In genomic region chr15:60779531-60779973, GRCm38 (mm10) we compare ENCODE assay signal across 13 mouse cellular contexts.
DNase-seq lines count a peak whose midpoint lies in the region; ATAC-seq and TF ChIP-seq lines count a peak whose summit lies in the region.
"Had no signal": no experiment of that assay in that cellular context is flagged by ENCODE, and none has a peak within 500 bp of the region (broad histone marks: within the 10 kb centered on the region; RNA-seq: fewer than 3 reads in every experiment).

No protein-coding gene starts in this region.

- H3K9ac ChIP-seq in liver, adult 2 months (ENCODE audit: low read depth, low read length) = no peak overlapping the region
- no peak overlapping the region for H3K9ac ChIP-seq in liver, embryonic 12.5 days
- no peak overlapping the region for H3K9ac ChIP-seq in intestine, embryonic 16.5 days (ENCODE audit: low read depth, low read length)
- H3K9ac ChIP-seq: embryonic facial prominence, embryonic 15.5 days; limb, embryonic 12.5 days had no signal

- TF ChIP-seq CTCF in liver, adult 2 months (IDR thresholded peaks at IDR 0.05; ENCODE audit: low read depth, low read length) = no peak

- no peak overlapping the region for H3K4me3 ChIP-seq in liver, adult 2 months (ENCODE audit: insufficient read depth, low read depth, low read length)
- no peak overlapping the region for H3K4me3 ChIP-seq in liver, embryonic 12.5 days
- no peak overlapping the region for H3K4me3 ChIP-seq in intestine, embryonic 16.5 days (ENCODE audit: low read length)
- H3K4me3 ChIP-seq: embryonic facial prominence, embryonic 15.5 days; limb, embryonic 12.5 days had no signal

- no peaks in the 10 kb centered on the region for H3K4me1 ChIP-seq in liver, adult 2 months (ENCODE audit: control insufficient read depth, insufficient read depth, low read length)
- H3K4me1 ChIP-seq in liver, embryonic 12.5 days = no peaks in the 10 kb centered on the region
- H3K4me1 ChIP-seq in intestine, embryonic 16.5 days (ENCODE audit: control insufficient read depth, insufficient read depth, low read length) = no peaks in the 10 kb centered on the region
- H3K4me1 ChIP-seq: embryonic facial prominence, embryonic 15.5 days; limb, embryonic 12.5 days had no signal

- no peaks in the 10 kb centered on the region for H3K27me3 ChIP-seq in liver, adult 2 months (ENCODE audit: control insufficient read depth, insufficient read depth, low read length)
- no peaks in the 10 kb centered on the region for H3K27me3 ChIP-seq in liver, embryonic 12.5 days (replicated peaks)
- no peaks in the 10 kb centered on the region for H3K27me3 ChIP-seq in intestine, embryonic 16.5 days (replicated peaks; ENCODE audit: control insufficient read depth, insufficient read depth, low read length)
- H3K27me3 ChIP-seq: embryonic facial prominence, embryonic 15.5 days; limb, embryonic 12.5 days had no signal

- no peak for TF ChIP-seq POLR2A in liver, adult 2 months (IDR thresholded peaks at IDR 0.05; ENCODE audit: extremely low read depth, insufficient read depth, low read length)

- 90% methylated on average over 1 of the region's 1 CpGs for WGBS in liver, adult 2 months
- 69% methylated on average over 1 of the region's 1 CpGs for WGBS in liver, embryonic 12.5 days (ENCODE audit: insufficient replicate concordance)
- 85% methylated on average over 1 of the region's 1 CpGs for WGBS in intestine, embryonic 16.5 days

- ATAC-seq in liver, embryonic 12.5 days = no peak
- ATAC-seq in common myeloid progenitor, adult 5-6 weeks (replicated peaks; ENCODE audit: low read depth, poor library complexity, severe bottlenecking) = 0 out of 2 replicates have a peak, but pooled peaks have one; percentile 25
- ATAC-seq in intestine, embryonic 16.5 days = no peak
- ATAC-seq: hindbrain, embryonic 16.5 days had no signal

- no peaks in the 10 kb centered on the region for H3K79me2 ChIP-seq in liver, adult 2 months (ENCODE audit: control insufficient read depth, insufficient read depth, low read length)

- peak; percentile 19 for DNase-seq in liver, adult 2 months (ENCODE audit: extremely low read depth, low read depth, low spot score)
- peak; percentile 8 for DNase-seq in lung, postnatal 14 days
- peak; percentile 29 for DNase-seq in yolk sac, embryonic 10.5 days (ENCODE audit: low spot score)
- no peak for DNase-seq in thymus, postnatal 4 days
- DNase-seq: cerebellum, postnatal 14 days; kidney, postnatal 14 days; layer of hippocampus, postnatal 36 days had no signal

- H3K36me3 ChIP-seq in liver, adult 2 months (ENCODE audit: control insufficient read depth, insufficient read depth, low read length) = no peaks in the 10 kb centered on the region
- no peaks in the 10 kb centered on the region for H3K36me3 ChIP-seq in liver, embryonic 12.5 days
- H3K36me3 ChIP-seq in intestine, embryonic 16.5 days (ENCODE audit: control insufficient read depth, insufficient read depth, low read length) = no peaks in the 10 kb centered on the region
- H3K36me3 ChIP-seq: embryonic facial prominence, embryonic 15.5 days; limb, embryonic 12.5 days had no signal

- H3K27ac ChIP-seq in liver, adult 2 months (replicated peaks; ENCODE audit: insufficient read depth, low read depth, low read length) = no peak overlapping the region
- H3K27ac ChIP-seq in liver, embryonic 12.5 days = no peak overlapping the region
- H3K27ac ChIP-seq in intestine, embryonic 16.5 days (ENCODE audit: low read length) = no peak overlapping the region
- H3K27ac ChIP-seq: embryonic facial prominence, embryonic 15.5 days; limb, embryonic 12.5 days had no signal

- no peaks in the 10 kb centered on the region for H3K9me3 ChIP-seq in liver, embryonic 12.5 days (replicated peaks)
- H3K9me3 ChIP-seq in intestine, embryonic 16.5 days (ENCODE audit: control insufficient read depth, low read length) = no peaks in the 10 kb centered on the region
- H3K9me3 ChIP-seq: embryonic facial prominence, embryonic 15.5 days; limb, embryonic 12.5 days had no signal

- H3K4me2 ChIP-seq in liver, embryonic 12.5 days = no peak overlapping the region
- no peak overlapping the region for H3K4me2 ChIP-seq in intestine, embryonic 16.5 days (ENCODE audit: low read depth, low read length)
- H3K4me2 ChIP-seq: embryonic facial prominence, embryonic 15.5 days; limb, embryonic 12.5 days had no signal
